Mouse (Mus musculus): Measurements from ENCODE around the gene Calm3.

GRCm38 (mm10) chr7:16924037-16924834 is at the start of gene Calm3:
- no peak for TF ChIP-seq CTCF (IDR thresholded peaks at IDR 0.05; ENCODE audit: low read depth, low read length)
- no peak for TF ChIP-seq POLR2A (IDR thresholded peaks at IDR 0.05; ENCODE audit: extremely low read depth, insufficient read depth, low read length)
